Mouse (Mus musculus) kidney, postnatal 4 days (tissue): ENCODE measurements around the gene Dscam.
A peak's percentile ranks its signal among the peaks of the same experiment; 100 is the strongest.

Source experiments
- DNase-seq, 2 experiments: peaks; one replicate each; pipeline ENCODE4 v3.0.0; 2021; ENCODE audit warnings: mixed read lengths in 2 of 2

The Dscam gene

DNA sequence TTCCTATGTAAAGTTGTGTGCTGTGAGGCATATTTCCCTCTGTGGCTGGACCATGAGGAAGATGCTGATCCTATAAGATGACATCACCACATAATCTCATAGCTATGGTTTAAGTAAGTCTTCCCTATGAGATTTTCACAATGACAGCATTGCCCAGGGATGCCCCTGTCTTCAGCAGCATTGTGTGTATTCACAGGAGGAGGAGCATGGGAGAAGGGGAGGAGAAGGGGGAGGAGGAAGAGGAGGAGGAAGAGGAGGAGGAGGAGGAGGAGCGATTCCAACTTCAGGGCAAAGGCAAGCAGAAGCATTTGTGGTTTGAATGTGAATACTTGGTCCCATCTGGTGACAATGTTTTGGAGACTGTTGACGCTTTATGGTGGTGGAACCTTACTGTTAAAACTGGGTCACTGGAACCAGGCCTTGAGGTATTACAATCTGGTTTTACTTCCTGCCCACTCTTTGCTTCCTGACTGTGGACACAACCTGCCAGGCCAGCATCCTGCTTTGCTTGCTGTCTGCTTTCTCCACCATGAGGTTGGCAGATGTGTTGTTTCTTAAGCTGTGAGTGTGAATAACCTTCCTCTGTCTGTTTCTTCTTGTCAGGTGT is 154.2 kb downstream of the Dscam start:
- no peak for DNase-seq

GRCm38 (mm10) chr16:97014343-97014742 is 156.2 kb downstream of the Dscam start:
- DNase-seq, result peak in 1 of 2 experiments; percentile 5

- no peak for DNase-seq
Observed at GRCm38 (mm10) chr16:97009116-97010055, 161.2 kb downstream of the Dscam start.

DNA sequence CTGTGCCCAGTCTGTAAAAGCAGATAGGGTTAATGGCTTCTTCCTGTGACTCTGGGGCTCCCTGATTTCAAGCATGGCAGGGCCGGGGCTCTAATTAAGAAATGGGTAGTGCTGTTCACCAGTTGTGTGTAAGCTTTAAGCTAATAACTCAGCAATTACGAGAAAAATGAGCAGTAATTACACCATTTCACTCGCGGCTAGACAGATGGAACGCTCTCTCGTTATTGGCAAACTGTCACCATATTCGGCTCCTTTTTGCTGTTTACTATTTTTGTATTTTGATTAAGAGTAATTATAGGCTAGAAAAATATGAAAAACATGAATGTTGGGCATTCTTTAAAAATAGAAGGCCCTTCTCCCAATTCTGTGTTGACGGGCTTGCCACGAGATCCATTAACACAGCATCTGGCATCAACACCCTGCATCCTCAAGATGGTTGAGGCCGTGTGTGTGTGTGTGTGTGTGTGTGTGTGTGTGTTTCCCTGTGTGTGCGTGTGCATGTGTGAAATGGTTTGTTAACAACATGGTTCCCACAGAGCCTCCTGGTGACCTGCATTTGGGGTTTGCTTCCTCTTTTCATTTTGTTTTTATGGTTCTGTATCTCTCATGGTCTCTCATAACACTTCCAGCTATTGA is 162.5 kb downstream of the Dscam start:
- no peak for DNase-seq

- no peak for DNase-seq
Observed at GRCm38 (mm10) chr16:97006854-97007182, 163.7 kb downstream of the Dscam start.

DNA sequence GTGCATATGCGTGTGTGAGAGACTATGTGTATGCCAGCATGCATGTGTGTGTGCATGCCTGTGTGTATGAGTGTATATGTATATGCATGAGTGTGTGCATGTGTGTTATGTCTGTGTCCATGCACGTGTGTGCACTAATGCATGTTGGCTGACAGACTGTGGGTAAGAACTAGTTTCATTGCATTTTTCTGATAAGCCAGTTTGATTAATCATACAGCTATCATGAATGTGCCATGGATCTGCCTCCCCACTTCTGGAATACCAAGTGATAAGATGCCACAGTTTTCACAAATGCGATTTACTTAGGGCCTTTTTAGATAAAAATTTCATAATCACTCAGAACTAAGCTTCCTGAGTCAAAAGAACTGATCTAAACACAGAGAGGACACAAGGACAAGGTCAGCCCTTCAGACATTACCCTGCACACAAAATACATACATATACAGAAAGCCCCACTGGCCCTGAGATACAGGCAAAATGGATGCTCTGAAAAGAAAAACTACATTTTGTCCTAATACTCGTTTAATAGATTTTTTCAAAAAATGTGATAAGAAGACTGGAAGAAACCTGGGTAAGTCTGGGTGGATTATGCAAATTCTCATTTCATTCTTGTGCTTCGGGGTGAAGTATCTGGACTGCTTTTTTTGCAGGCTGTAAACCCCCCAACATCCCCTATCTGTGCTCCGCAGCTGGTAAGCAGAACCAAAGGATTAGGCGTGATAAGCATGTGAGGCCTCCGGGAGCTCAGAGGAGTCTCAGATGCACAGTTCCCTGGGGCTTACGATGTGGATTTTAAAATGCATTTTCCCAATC is 164.3 kb downstream of the Dscam start:
- DNase-seq, result no peak

DNA sequence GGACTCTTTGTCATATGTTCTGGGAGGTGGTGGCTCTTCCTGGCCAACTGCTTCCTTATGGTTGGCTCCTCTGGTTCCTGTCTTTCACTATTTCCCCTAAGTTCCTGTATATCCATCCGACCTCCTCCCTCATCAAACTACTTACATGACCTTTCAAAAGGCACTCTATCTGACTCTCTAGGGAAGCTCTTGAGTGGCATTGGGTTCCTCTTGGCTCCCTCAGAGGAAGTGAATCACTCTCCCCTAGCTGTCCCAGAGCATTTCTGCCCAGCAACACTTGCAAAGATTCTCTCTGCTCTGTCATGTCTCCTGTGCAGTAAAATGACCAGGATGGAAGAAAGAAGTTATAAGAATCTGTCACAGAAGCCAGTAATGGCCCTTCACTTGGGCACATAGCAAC is 166.6 kb downstream of the Dscam start:
- DNase-seq, result no peak

- DNase-seq, result no peak
Observed at GRCm38 (mm10) chr16:97002837-97003236, 167.7 kb downstream of the Dscam start.

DNA sequence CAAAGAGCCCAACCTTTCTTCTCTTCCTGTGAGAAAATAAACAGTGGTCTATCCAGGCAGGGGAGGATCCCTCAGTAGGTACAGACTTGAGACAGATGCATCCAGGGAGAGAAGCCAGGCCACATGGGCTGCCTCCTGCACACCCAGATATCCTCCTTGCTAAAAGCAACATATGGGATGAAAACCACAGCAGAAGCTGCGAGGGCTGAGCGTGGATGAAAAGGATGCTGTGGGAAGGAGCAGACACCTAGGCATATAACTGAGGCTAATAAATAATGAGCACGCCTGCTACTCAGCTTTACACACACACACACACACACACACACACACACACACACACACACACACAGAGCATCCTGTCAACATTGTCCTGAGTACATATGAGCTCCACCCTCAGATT is 168.4 kb downstream of the Dscam start:
- no peak for DNase-seq

GRCm38 (mm10) chr16:96996854-96997253 is 173.7 kb downstream of the Dscam start:
- peak; percentile 47 to 60 for DNase-seq

- no peak for DNase-seq
Observed at GRCm38 (mm10) chr16:96995858-96996257, 174.7 kb downstream of the Dscam start.

DNA sequence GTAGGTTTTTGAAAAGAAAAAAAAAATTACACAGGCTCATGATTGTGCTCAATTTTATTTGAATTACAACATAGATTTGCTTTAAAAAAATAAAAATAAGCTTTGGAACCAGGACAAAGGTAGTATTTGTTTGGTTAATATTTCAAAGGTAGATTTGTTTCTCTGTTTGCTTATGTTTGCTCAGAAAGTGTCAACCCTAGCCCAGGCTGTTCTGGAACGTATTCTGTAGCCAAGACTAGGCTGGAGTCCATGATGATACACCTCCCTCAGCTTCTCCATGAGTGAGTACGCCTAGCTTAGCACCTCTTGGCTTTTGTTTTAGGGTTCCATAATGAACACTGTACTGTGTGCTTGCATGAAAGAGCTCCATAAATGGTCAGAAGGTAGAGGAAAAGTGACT is 183.2 kb downstream of the Dscam start:
- no peak for DNase-seq

GRCm38 (mm10) chr16:96973300-96973699 is 197.3 kb downstream of the Dscam start:
- no peak for DNase-seq

DNA sequence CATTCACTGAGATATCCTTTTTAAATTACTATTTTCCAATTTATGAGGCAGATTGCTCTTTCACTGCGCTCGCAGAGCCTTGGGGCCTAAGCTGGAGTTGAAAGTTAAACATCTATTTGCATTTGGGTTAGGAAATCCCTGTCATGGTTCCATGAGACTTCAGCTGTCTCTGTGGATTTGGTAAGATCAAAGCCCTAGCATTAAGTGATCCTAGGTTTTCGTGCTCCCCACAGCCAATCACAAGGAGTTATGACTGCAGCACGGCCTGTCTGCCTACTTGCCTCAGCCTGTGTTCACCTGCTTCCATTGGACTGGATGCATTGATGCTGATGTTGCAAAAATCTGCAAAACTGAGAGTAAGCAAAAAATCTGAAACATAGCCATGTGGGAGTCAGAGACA is 198.8 kb downstream of the Dscam start:
- no peak for DNase-seq

- no peak for DNase-seq
Observed at GRCm38 (mm10) chr16:96970412-96970811, 200.1 kb downstream of the Dscam start.

GRCm38 (mm10) chr16:96969643-96970042 is 200.9 kb downstream of the Dscam start:
- DNase-seq, result no peak

- no peak for DNase-seq
Observed at GRCm38 (mm10) chr16:96968885-96969480, 201.6 kb downstream of the Dscam start.

- no peak for DNase-seq
Observed at GRCm38 (mm10) chr16:96959695-96960094, 210.9 kb downstream of the Dscam start.

GRCm38 (mm10) chr16:96945468-96946302 is 224.9 kb downstream of the Dscam start:
- DNase-seq, result peak in 1 of 2 experiments; percentile 5

DNA sequence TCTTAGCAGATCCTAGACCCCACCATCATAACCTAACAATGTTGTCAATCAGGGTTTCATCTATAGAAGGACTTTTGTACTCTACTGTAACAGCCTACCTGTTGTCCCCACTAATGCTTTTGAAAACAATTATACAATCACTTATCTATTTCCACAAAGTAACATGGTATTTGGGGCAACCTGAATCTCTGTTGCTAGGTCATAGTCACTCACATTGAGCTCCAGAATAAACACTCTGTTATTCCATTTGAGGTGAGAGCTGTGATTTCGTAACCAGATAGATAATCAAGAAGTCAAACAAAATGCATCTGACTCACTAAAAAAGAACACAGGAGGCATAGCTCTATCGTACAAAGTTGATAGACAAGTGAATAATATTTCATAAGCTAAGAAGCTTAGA is 226.9 kb downstream of the Dscam start:
- DNase-seq, result no peak

GRCm38 (mm10) chr16:96934795-96935194 is 235.8 kb downstream of the Dscam start:
- no peak for DNase-seq

DNA sequence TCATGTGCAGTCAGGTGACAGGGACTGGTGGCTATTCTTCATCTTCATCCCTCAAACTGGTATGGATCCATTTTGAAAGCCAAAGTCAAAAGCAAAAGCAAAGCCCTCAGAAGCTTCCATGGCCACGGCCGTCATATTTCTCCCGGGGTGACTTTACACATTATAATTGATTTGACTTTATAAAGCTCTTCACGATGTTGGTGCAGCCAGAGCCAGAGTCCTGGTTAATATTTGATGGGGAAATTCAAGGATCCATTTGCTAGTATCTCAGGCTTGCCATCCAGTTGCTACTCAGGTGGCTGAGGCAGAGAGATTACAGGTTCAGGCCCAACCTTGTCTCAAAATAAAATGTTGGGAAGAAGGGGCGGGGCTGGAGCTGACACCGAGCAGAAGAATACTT is 238.3 kb downstream of the Dscam start:
- DNase-seq, result no peak
